In genomic region chr4:154641296-154642110, GRCm38 (mm10) we compare ENCODE assay signal across 12 mouse cellular contexts. TPM values are rescaled to one million over a fixed set of nuclear protein-coding genes. Genes with fewer than 3 reads are reported as not detected.
DNase-seq lines count a peak whose midpoint lies in the region; ATAC-seq and TF ChIP-seq lines count a peak whose summit lies in the region.
"Had no signal": no experiment of that assay in that cellular context is flagged by ENCODE, and none has a peak within 500 bp of the region (broad histone marks: within the 10 kb centered on the region; RNA-seq: fewer than 3 reads in every experiment).

No protein-coding gene starts in this region.

- whole genome bisulfite sequencing in heart, embryonic 16.5 days = 16% methylated on average over 32 of the region's 32 CpGs
- WGBS in embryonic facial prominence, embryonic 12.5 days = 3% methylated on average over 32 of the region's 32 CpGs
- WGBS in kidney, postnatal 0 days = 2% methylated on average over 32 of the region's 32 CpGs

- H3K4me1 ChIP-seq in heart, embryonic 16.5 days (ENCODE audit: control insufficient read depth, insufficient read depth, low read length) = peaks cover 9% of the 10 kb centered on the region; the same call in 1 of the 2 replicates
- H3K4me1 ChIP-seq in E14TG2a.4 (replicated peaks; ENCODE audit: low read depth, low read length) = peaks cover 64% of the 10 kb centered on the region
- peaks cover 51% of the 10 kb centered on the region for H3K4me1 ChIP-seq in embryonic facial prominence, embryonic 12.5 days
- H3K4me1 ChIP-seq in kidney, postnatal 0 days (replicated peaks; ENCODE audit: insufficient read depth, low read length) = peaks cover 7% of the 10 kb centered on the region; the same call in 1 of the 2 replicates

- peaks cover 5% of the 10 kb centered on the region; the same call in 1 of the 2 replicates for H3K9me3 ChIP-seq in heart, embryonic 16.5 days (replicated peaks; ENCODE audit: control insufficient read depth, low read length)
- no peaks in the 10 kb centered on the region for H3K9me3 ChIP-seq in E14TG2a.4 (ENCODE audit: low read length)
- no peaks in the 10 kb centered on the region for H3K9me3 ChIP-seq in embryonic facial prominence, embryonic 12.5 days
- no peaks in the 10 kb centered on the region for H3K9me3 ChIP-seq in kidney, postnatal 0 days (replicated peaks; ENCODE audit: low read length)

- H3K27me3 ChIP-seq in heart, embryonic 16.5 days (ENCODE audit: control insufficient read depth, insufficient read depth, low read length) = peaks cover 54% of the 10 kb centered on the region
- peaks cover 86% of the 10 kb centered on the region for H3K27me3 ChIP-seq in E14TG2a.4 (ENCODE audit: insufficient read depth, low read length)
- H3K27me3 ChIP-seq in embryonic facial prominence, embryonic 12.5 days = peaks cover 62% of the 10 kb centered on the region
- peaks cover 61% of the 10 kb centered on the region for H3K27me3 ChIP-seq in kidney, postnatal 0 days (ENCODE audit: insufficient read depth, low read length)

- no peak for ATAC-seq in heart, embryonic 16.5 days (replicated peaks; ENCODE audit: extremely low read depth, insufficient read depth, low FRiP score)
- no peak for ATAC-seq in embryonic facial prominence, embryonic 12.5 days (ENCODE audit: insufficient number of reproducible peaks, insufficient read depth, low FRiP score, low TSS enrichment)
- ATAC-seq in kidney, postnatal 0 days (replicated peaks; ENCODE audit: low FRiP score, low read depth) = no peak
- ATAC-seq: CD4-positive, CD25-positive, alpha-beta regulatory T cell, adult 4 months had no signal

- DNase-seq in heart, postnatal 10 days = no peak
- no peak for DNase-seq in kidney, postnatal 0 days (ENCODE audit: low spot score)
- no peak for DNase-seq in urinary bladder, adult 2 months (ENCODE audit: low spot score)
- DNase-seq in urinary bladder, adult 18-20 months (ENCODE audit: low spot score in 2 of 2) = no peak
- no peak for DNase-seq in thymus, postnatal 14 days
- DNase-seq: adrenal gland, postnatal 14 days; left cerebral cortex, postnatal 4 days had no signal

- no peak for TF ChIP-seq CTCF in E14TG2a.4 (conservative IDR thresholded peaks at IDR 0.05; ENCODE audit: low read length)
- no peak for TF ChIP-seq CTCF in kidney, postnatal 0 days (IDR thresholded peaks at IDR 0.05; ENCODE audit: low read depth)

- peak overlapping the region; percentile 44 for H3K4me2 ChIP-seq in heart, embryonic 16.5 days (ENCODE audit: low read depth, low read length)
- peak overlapping the region; percentile 85 for H3K4me2 ChIP-seq in embryonic facial prominence, embryonic 12.5 days (replicated peaks)
- H3K4me2 ChIP-seq in kidney, postnatal 0 days (ENCODE audit: low read length) = peak overlapping the region; percentile 16; the same call in 1 of the 2 replicates

- no peaks in the 10 kb centered on the region for H3K36me3 ChIP-seq in heart, embryonic 16.5 days (ENCODE audit: control insufficient read depth, insufficient read depth)
- H3K36me3 ChIP-seq in E14TG2a.4 (ENCODE audit: insufficient read depth, low read length) = peaks cover 12% of the 10 kb centered on the region
- H3K36me3 ChIP-seq in embryonic facial prominence, embryonic 12.5 days = no peaks in the 10 kb centered on the region
- H3K36me3 ChIP-seq in kidney, postnatal 0 days (ENCODE audit: insufficient read depth, low read length) = no peaks in the 10 kb centered on the region

- peak overlapping the region; percentile 15; the same call in 1 of the 2 replicates for H3K9ac ChIP-seq in heart, embryonic 16.5 days (ENCODE audit: low read length)
- H3K9ac ChIP-seq in embryonic facial prominence, embryonic 12.5 days = peak overlapping the region; percentile 28; the same call in 1 of the 2 replicates
- H3K9ac ChIP-seq in kidney, postnatal 0 days (ENCODE audit: low read depth, low read length) = no peak overlapping the region

- H3K27ac ChIP-seq in heart, embryonic 16.5 days (ENCODE audit: low read length) = no peak overlapping the region
- no peak overlapping the region for H3K27ac ChIP-seq in embryonic facial prominence, embryonic 12.5 days
- H3K27ac ChIP-seq in kidney, postnatal 0 days = peak overlapping the region; percentile 20

- intact Hi-C loops in heart, postnatal 10 days (cut with DNase I) = no loop called here

- peak overlapping the region; percentile 9; the same call in 1 of the 2 replicates for H3K4me3 ChIP-seq in heart, embryonic 16.5 days (ENCODE audit: low read length)
- H3K4me3 ChIP-seq in E14TG2a.4 (replicated peaks; ENCODE audit: low read length) = peak overlapping the region; percentile 51
- peak overlapping the region; percentile 10; the same call in 1 of the 2 replicates for H3K4me3 ChIP-seq in embryonic facial prominence, embryonic 12.5 days
- no peak overlapping the region for H3K4me3 ChIP-seq in kidney, postnatal 0 days (replicated peaks; ENCODE audit: low read depth, low read length)
- H3K4me3 ChIP-seq: myocyte had no signal

RNA-seq across cellular contexts. Expression of gene Prdm16, which starts 4.8 kb away (rescaled TPM):
- polyA plus RNA-seq in heart, embryonic 16.5 days (2015; fragmentation: Nextera tagmentation; extraction: Ambion mirVana) = 18.2 and 21.9 TPM in 2 replicates
- 10 to 100 TPM; 20.7 to 22.2 TPM for total RNA-seq in heart, postnatal 10 days (2021)
- 41.5 and 45.7 TPM in 2 replicates for polyA plus RNA-seq in embryonic facial prominence, embryonic 12.5 days (2016; fragmentation: Nextera tagmentation; extraction: Ambion mirVana)
- polyA plus RNA-seq in kidney, postnatal 0 days (2015; fragmentation: Nextera tagmentation; extraction: Ambion mirVana) = 19.0 and 22.5 TPM in 2 replicates
- polyA plus RNA-seq in urinary bladder, adult 2 months (2012; rRNA removed) = 6.2 and 6.4 TPM in 2 replicates
- polyA plus RNA-seq: myocyte had no signal

RNA-seq across cellular contexts. Expression of gene Actrt2, which starts 26.2 kb away (rescaled TPM):
- polyA plus RNA-seq in heart, embryonic 16.5 days (2015; fragmentation: Nextera tagmentation; extraction: Ambion mirVana) = not detected in 2 replicates
- not detected for total RNA-seq in heart, postnatal 10 days (2021)
- not detected in 2 replicates for polyA plus RNA-seq in embryonic facial prominence, embryonic 12.5 days (2016; fragmentation: Nextera tagmentation; extraction: Ambion mirVana)
- polyA plus RNA-seq in kidney, postnatal 0 days (2015; fragmentation: Nextera tagmentation; extraction: Ambion mirVana) = not detected in 2 replicates
- not detected in 2 replicates for polyA plus RNA-seq in urinary bladder, adult 2 months (2012; rRNA removed)
- total RNA-seq: adrenal gland, postnatal 14 days; left cerebral cortex, postnatal 4 days had no signal
- polyA plus RNA-seq: CD4-positive, CD25-positive, alpha-beta regulatory T cell, adult 4 months; myocyte had no signal

Comparison
In these comparisons a context has a peak if more than half of its experiments do, and no peak if none do; other contexts are left out.
1. H3K4me2 ChIP-seq: peak in every context shown above with its lines; median percentile 85 in embryonic facial prominence, embryonic 12.5 days; 44 in heart, embryonic 16.5 days; 16 in kidney, postnatal 0 days.